Mouse (Mus musculus): ENCODE measurements around the gene Elovl3.

DNA sequence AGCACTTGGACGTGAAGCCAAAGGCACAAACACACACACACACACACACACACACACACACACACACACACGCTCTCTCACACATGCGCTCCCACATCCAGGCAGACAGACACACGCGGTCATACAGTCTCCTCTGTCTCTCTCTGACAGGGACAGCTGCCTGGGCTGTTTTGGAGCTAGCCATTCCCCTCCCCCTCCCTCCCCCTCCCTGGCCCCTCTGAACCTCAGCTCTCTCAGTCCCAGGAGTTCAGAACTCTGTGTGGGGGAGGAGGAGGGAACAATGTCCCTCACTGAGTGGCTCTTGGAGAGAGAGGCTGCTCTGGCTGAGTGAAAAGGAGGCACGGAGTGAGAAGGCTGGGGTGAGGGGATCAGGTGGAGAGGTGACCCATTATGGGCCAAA, 9.4 kb downstream of the Elovl3 start:
- no peak for TF ChIP-seq POLR2A (IDR thresholded peaks at IDR 0.05; ENCODE audit: low read depth, low read length)
- TF ChIP-seq CTCF (IDR thresholded peaks at IDR 0.05; ENCODE audit: borderline replicate concordance, insufficient read depth, low read length): no peak
